Mouse (Mus musculus): ENCODE results near the gene Limk2. TPM values are rescaled to one million over a fixed set of nuclear protein-coding genes. Genes with fewer than 3 reads are reported as not detected.
A peak's percentile ranks its signal among the peaks of the same experiment; 100 is the strongest.

The Limk2 gene
- total RNA-seq (2014; rRNA removed) = 148 and 173 TPM in 2 replicates
- polyA plus RNA-seq (2015; fragmentation: Nextera tagmentation; extraction: Ambion mirVana) = 87.7 and 98.6 TPM in 2 replicates

DNA sequence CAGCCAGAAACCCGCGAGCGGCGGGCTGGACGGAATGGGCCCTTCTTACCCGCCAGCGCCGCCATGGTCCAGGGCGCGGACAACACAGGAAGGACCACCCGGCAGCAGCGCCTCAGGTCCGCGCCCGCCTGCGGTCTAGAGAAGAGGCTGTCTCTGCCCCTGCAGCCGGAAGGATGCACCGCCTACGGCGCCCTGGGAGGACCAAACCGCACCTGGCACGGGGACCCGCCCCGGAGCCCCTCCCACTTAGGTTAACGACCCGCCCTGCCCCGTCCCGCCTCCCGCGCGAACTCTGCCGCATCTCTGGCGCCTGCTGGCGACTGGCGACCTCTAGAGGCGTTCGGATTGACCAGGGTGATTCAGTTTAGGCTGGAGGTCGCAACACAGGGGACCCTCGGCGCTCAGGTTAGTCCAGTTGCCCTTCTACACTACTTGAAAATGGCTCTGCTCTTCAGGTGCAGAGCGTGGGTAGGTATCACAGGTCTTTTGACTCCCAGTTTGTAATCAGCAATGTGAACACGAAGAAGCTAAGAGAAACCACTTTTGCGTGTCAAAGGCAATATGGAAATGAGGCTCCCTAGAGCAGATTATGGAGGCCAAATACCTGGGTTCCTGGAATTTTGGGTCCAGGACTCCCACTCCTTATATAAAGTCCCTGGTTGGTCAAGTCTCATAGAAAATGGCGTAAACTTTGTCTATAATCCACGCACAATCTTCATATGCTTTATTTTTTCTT is at the start of gene Limk2:
Gene Limk2, minus strand, starts transcription at position 193 of the 736 bp plus-strand sequence.
- Histone ChIP-seq H3K27me3 (ENCODE audit: insufficient read depth, low read length) (no peaks in the 10 kb centered on the region), H3K4me3 (ENCODE audit: low read depth, low read length) (peak within 1 kb of the TSS; percentile 68), H3K4me1 (ENCODE audit: insufficient read depth) (peaks cover 10% of the 10 kb centered on the region; the same call in 1 of the 2 replicates), H3K9ac (peak within 1 kb of the TSS; percentile 72), H3K27ac (ENCODE audit: low read depth, low read length) (peak within 1 kb of the TSS; percentile 62), H3K4me2 (ENCODE audit: low read depth) (peak within 1 kb of the TSS; percentile 81), H3K9me3 (ENCODE audit: low read length) (no peaks in the 10 kb centered on the region), H3K36me3 (ENCODE audit: insufficient read depth) (peaks cover 3% of the 10 kb centered on the region; the same call in 1 of the 2 replicates)
- DNase-seq (peak; percentile 79), ATAC-seq (peak; percentile 92)
- 2% methylated on average over 42 of the region's 45 CpGs for WGBS
- peak; percentile 71 for TF ChIP-seq CTCF (IDR thresholded peaks at IDR 0.05; ENCODE audit: low read depth)

GRCm38 (mm10) chr11:3458428-3459104 is 49.6 kb upstream of the Limk2 start:
- H3K27ac ChIP-seq (ENCODE audit: low read depth, low read length) = no peak overlapping the region
- no peaks in the 10 kb centered on the region for H3K36me3 ChIP-seq (ENCODE audit: insufficient read depth)
- no peak overlapping the region for H3K9ac ChIP-seq
- no peak for TF ChIP-seq CTCF (IDR thresholded peaks at IDR 0.05; ENCODE audit: low read depth)
- no peak for DNase-seq
- 89% methylated on average over 13 of the region's 13 CpGs for WGBS
- no peak overlapping the region for H3K4me2 ChIP-seq (ENCODE audit: low read depth)
- ATAC-seq = no peak
- H3K9me3 ChIP-seq (ENCODE audit: low read length) = no peaks in the 10 kb centered on the region
- no peak overlapping the region for H3K4me3 ChIP-seq (ENCODE audit: low read depth, low read length)
- peaks cover under 1% of the 10 kb centered on the region; the same call in 1 of the 2 replicates for H3K4me1 ChIP-seq (ENCODE audit: insufficient read depth)
- no peaks in the 10 kb centered on the region for H3K27me3 ChIP-seq (ENCODE audit: insufficient read depth, low read length)

DNA sequence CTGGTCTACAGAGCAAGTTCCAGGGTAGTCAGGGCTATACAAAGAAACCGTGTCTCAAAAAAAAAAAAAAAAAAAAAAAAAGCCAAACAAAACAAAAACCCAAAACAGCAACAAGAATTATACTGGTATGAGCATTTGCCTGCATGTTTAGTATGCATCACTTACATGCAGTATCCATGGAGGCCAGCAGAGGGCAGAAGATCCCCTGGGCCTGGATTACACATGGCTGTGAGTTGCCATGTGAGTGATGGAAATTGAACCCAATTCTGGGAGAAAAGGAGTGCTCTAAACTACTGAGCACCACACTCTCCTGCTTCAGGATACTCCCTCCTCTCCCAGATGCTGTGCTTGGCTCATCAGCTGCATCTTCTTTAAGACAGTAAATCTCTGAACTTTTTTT is 47.4 kb upstream of the Limk2 start:
- ATAC-seq (no peak), DNase-seq (peak; percentile 71)
- Histone ChIP-seq H3K36me3 (ENCODE audit: insufficient read depth) (no peaks in the 10 kb centered on the region), H3K27ac (ENCODE audit: low read depth, low read length) (no peak overlapping the region), H3K4me1 (ENCODE audit: insufficient read depth) (peaks cover 8% of the 10 kb centered on the region; the same call in 1 of the 2 replicates), H3K9ac (no peak overlapping the region), H3K27me3 (ENCODE audit: insufficient read depth, low read length) (no peaks in the 10 kb centered on the region), H3K4me2 (ENCODE audit: low read depth) (no peak overlapping the region), H3K9me3 (ENCODE audit: low read length) (no peaks in the 10 kb centered on the region), H3K4me3 (ENCODE audit: low read depth, low read length) (no peak overlapping the region)
- TF ChIP-seq CTCF (IDR thresholded peaks at IDR 0.05; ENCODE audit: low read depth) = peak; percentile 84
- WGBS = 29% methylated on average over 1 of the region's 1 CpGs

- H3K9ac ChIP-seq = no peak overlapping the region
- TF ChIP-seq CTCF (IDR thresholded peaks at IDR 0.05; ENCODE audit: low read depth) = no peak
- ATAC-seq (no peak), DNase-seq (no peak)
- no peaks in the 10 kb centered on the region for H3K27me3 ChIP-seq (ENCODE audit: insufficient read depth, low read length)
- WGBS = 95% methylated on average over 3 of the region's 3 CpGs
- no peak overlapping the region for H3K4me3 ChIP-seq (ENCODE audit: low read depth, low read length)
- peaks cover 8% of the 10 kb centered on the region; the same call in 1 of the 2 replicates for H3K4me1 ChIP-seq (ENCODE audit: insufficient read depth)
- H3K9me3 ChIP-seq (ENCODE audit: low read length) = no peaks in the 10 kb centered on the region
- no peak overlapping the region for H3K27ac ChIP-seq (ENCODE audit: low read depth, low read length)
- H3K4me2 ChIP-seq (ENCODE audit: low read depth) = no peak overlapping the region
- no peaks in the 10 kb centered on the region for H3K36me3 ChIP-seq (ENCODE audit: insufficient read depth)
Observed at GRCm38 (mm10) chr11:3454506-3454905, 45.5 kb upstream of the Limk2 start.

GRCm38 (mm10) chr11:3453467-3453866 is 44.5 kb upstream of the Limk2 start:
- WGBS = 80% methylated on average over 6 of the region's 6 CpGs
- H3K4me3 ChIP-seq (ENCODE audit: low read depth, low read length) = no peak overlapping the region
- DNase-seq = no peak
- no peaks in the 10 kb centered on the region for H3K27me3 ChIP-seq (ENCODE audit: insufficient read depth, low read length)
- no peak overlapping the region for H3K9ac ChIP-seq
- H3K4me2 ChIP-seq (ENCODE audit: low read depth) = peak overlapping the region; percentile 87
- peaks cover 8% of the 10 kb centered on the region; the same call in 1 of the 2 replicates for H3K4me1 ChIP-seq (ENCODE audit: insufficient read depth)
- H3K9me3 ChIP-seq (ENCODE audit: low read length) = no peaks in the 10 kb centered on the region
- no peak for TF ChIP-seq CTCF (IDR thresholded peaks at IDR 0.05; ENCODE audit: low read depth)
- H3K36me3 ChIP-seq (ENCODE audit: insufficient read depth) = no peaks in the 10 kb centered on the region
- no peak for ATAC-seq
- no peak overlapping the region for H3K27ac ChIP-seq (ENCODE audit: low read depth, low read length)

GRCm38 (mm10) chr11:3452769-3453168 is 43.8 kb upstream of the Limk2 start:
- H3K27ac ChIP-seq (ENCODE audit: low read depth, low read length) = peak overlapping the region; percentile 81
- no peaks in the 10 kb centered on the region for H3K36me3 ChIP-seq (ENCODE audit: insufficient read depth)
- no peaks in the 10 kb centered on the region for H3K9me3 ChIP-seq (ENCODE audit: low read length)
- peaks cover 8% of the 10 kb centered on the region; the same call in 1 of the 2 replicates for H3K4me1 ChIP-seq (ENCODE audit: insufficient read depth)
- TF ChIP-seq CTCF (IDR thresholded peaks at IDR 0.05; ENCODE audit: low read depth) = no peak
- DNase-seq (peak; percentile 54), ATAC-seq (peak; percentile 62)
- peak overlapping the region; percentile 87 for H3K4me2 ChIP-seq (ENCODE audit: low read depth)
- H3K27me3 ChIP-seq (ENCODE audit: insufficient read depth, low read length) = no peaks in the 10 kb centered on the region
- H3K9ac ChIP-seq = peak overlapping the region; percentile 88
- peak overlapping the region; percentile 92 for H3K4me3 ChIP-seq (ENCODE audit: low read depth, low read length)
- 1% methylated on average over 9 of the region's 9 CpGs for WGBS
